Mouse (Mus musculus) spleen, adult 2 months (tissue): ENCODE measurements at regions not wholly inside any gene's neighbourhood (a gene's known extent, or its start where the extent isn't known, plus 50 kb on each side); places are given as distances from the start of the nearest gene placed in this dataset.

Source experiments
- DNase-seq, 2 experiments: peaks; one replicate each; pipeline versions ENCODE4 v3.0.0 to v3.0.0-alpha.2; 2012 to 2021; ENCODE audit warnings: low spot score in 2 of 2, low read depth in 1 of 2
- H3K27ac ChIP-seq: fragments of 200-500 bp; 2 replicates; pipeline ENCODE4 v1.5.1; 2012; ENCODE audit warnings: low read length, inconsistent platforms; ENCODE audit not compliant: insufficient read depth
- H3K27me3 ChIP-seq: fragments of 200-500 bp; 2 replicates; pipeline ENCODE4 v1.6.1; 2012; ENCODE audit warnings: mild to moderate bottlenecking, moderate library complexity, low read length, inconsistent platforms; ENCODE audit not compliant: control insufficient read depth, insufficient read depth
- H3K36me3 ChIP-seq: fragments of 200-500 bp; 2 replicates; pipeline ENCODE4 v1.6.1; 2012; ENCODE audit warnings: mild to moderate bottlenecking, low read length, inconsistent platforms; ENCODE audit not compliant: control insufficient read depth, insufficient read depth
- H3K4me1 ChIP-seq: fragments of 200-500 bp; 2 replicates; pipeline ENCODE4 v1.6.1; 2011; ENCODE audit warnings: inconsistent platforms; ENCODE audit not compliant: control insufficient read depth, insufficient read depth, insufficient read length
- H3K4me3 ChIP-seq: fragments of 200-500 bp; 2 replicates; pipeline ENCODE4 v1.5.1; 2011; ENCODE audit warnings: mild to moderate bottlenecking, inconsistent platforms; ENCODE audit not compliant: insufficient read depth, insufficient read length; ENCODE audit errors: extremely low read depth
- CTCF ChIP-seq: fragments of 200-500 bp; IDR thresholded peaks from 2 replicates; pipeline ENCODE4 v1.5.1; 2011; ENCODE audit warnings: mild to moderate bottlenecking, inconsistent platforms; ENCODE audit not compliant: insufficient read depth, insufficient read length, insufficient replicate concordance; ENCODE audit errors: extremely low read depth
- POLR2A ChIP-seq: fragments of 200-500 bp; IDR thresholded peaks from 2 replicates; pipeline ENCODE4 v1.6.1; 2011; ENCODE audit warnings: low read depth, low read length, inconsistent platforms
- WGBS: fragments of 180-500 bp; shearing (Covaris S2); methylation state at CpG from one replicate; pipeline ENCODE4 v1.1.7; 2018; 5-methylcytosine and 5-hydroxymethylcytosine counted together

- H3K36me3 ChIP-seq, result no peaks in the 10 kb centered on the region
- 84% methylated on average over 8 of the region's 8 CpGs for WGBS
- DNase-seq, result no peak
Measured at GRCm38 (mm10) chr7:70729896-70730295, 363.4 kb upstream of the Nr2f2 start.

GRCm38 (mm10) chr7:70718149-70718765 is 351.7 kb upstream of the Nr2f2 start:
- H3K27ac ChIP-seq, result no peak overlapping the region
- TF ChIP-seq CTCF (no peak), POLR2A (no peak)
- no peak for DNase-seq
- WGBS, result 82% methylated on average over 18 of the region's 18 CpGs
- H3K27me3 ChIP-seq, result no peaks in the 10 kb centered on the region; the same call in 1 of the 2 replicates
- H3K36me3 ChIP-seq, result no peaks in the 10 kb centered on the region
- H3K4me1 ChIP-seq, result no peaks in the 10 kb centered on the region
- H3K4me3 ChIP-seq, result no peak overlapping the region

More at GRCm38 (mm10) chr7:70729896-70730295, 363.4 kb upstream of the Nr2f2 start:
- Histone ChIP-seq H3K4me1 (no peaks in the 10 kb centered on the region), H3K4me3 (no peak overlapping the region), H3K27ac (no peak overlapping the region), H3K27me3 (no peaks in the 10 kb centered on the region)
- no peak for TF ChIP-seq POLR2A
- TF ChIP-seq CTCF, result no peak

GRCm38 (mm10) chr7:70717608-70718007 is 351.1 kb upstream of the Nr2f2 start:
- Histone ChIP-seq H3K27me3 (no peaks in the 10 kb centered on the region; the same call in 1 of the 2 replicates), H3K4me1 (no peaks in the 10 kb centered on the region), H3K36me3 (no peaks in the 10 kb centered on the region), H3K27ac (no peak overlapping the region), H3K4me3 (no peak overlapping the region)
- no peak for TF ChIP-seq CTCF
- TF ChIP-seq POLR2A, result no peak
- WGBS, result 84% methylated on average over 3 of the region's 3 CpGs
- no peak for DNase-seq

GRCm38 (mm10) chr7:70716811-70717458 is 350.4 kb upstream of the Nr2f2 start:
- Histone ChIP-seq H3K27ac (no peak overlapping the region), H3K36me3 (no peaks in the 10 kb centered on the region), H3K4me3 (no peak overlapping the region), H3K4me1 (no peaks in the 10 kb centered on the region), H3K27me3 (no peaks in the 10 kb centered on the region; the same call in 1 of the 2 replicates)
- DNase-seq, result no peak
- 82% methylated on average over 4 of the region's 4 CpGs for WGBS
- no peak for TF ChIP-seq CTCF
- TF ChIP-seq POLR2A, result no peak

- Histone ChIP-seq H3K4me3 (no peak overlapping the region), H3K4me1 (no peaks in the 10 kb centered on the region), H3K27me3 (no peaks in the 10 kb centered on the region; the same call in 1 of the 2 replicates), H3K36me3 (no peaks in the 10 kb centered on the region), H3K27ac (no peak overlapping the region)
- 84% methylated on average over 6 of the region's 6 CpGs for WGBS
- DNase-seq, result no peak
- TF ChIP-seq CTCF (no peak), POLR2A (no peak)
Measured at GRCm38 (mm10) chr7:70712141-70712540, 345.6 kb upstream of the Nr2f2 start.

GRCm38 (mm10) chr7:70706281-70706680 is 339.7 kb upstream of the Nr2f2 start:
- no peak overlapping the region for H3K4me3 ChIP-seq
- 67% methylated on average over 9 of the region's 9 CpGs for WGBS
- no peaks in the 10 kb centered on the region for H3K4me1 ChIP-seq
- TF ChIP-seq POLR2A, result no peak
- TF ChIP-seq CTCF, result no peak
- no peak for DNase-seq
- no peak overlapping the region for H3K27ac ChIP-seq
- no peaks in the 10 kb centered on the region; the same call in 1 of the 2 replicates for H3K27me3 ChIP-seq
- no peaks in the 10 kb centered on the region for H3K36me3 ChIP-seq

GRCm38 (mm10) chr7:70703784-70704183 is 337.2 kb upstream of the Nr2f2 start:
- Histone ChIP-seq H3K36me3 (no peaks in the 10 kb centered on the region), H3K4me1 (no peaks in the 10 kb centered on the region), H3K27me3 (no peaks in the 10 kb centered on the region; the same call in 1 of the 2 replicates), H3K4me3 (no peak overlapping the region), H3K27ac (no peak overlapping the region)
- TF ChIP-seq CTCF (no peak), POLR2A (no peak)
- no peak for DNase-seq
- WGBS, result 79% methylated on average over 1 of the region's 1 CpGs
